11 mouse cellular contexts compared by ENCODE assay signal in genomic region chr9:29268583-29269276, GRCm38 (mm10).
A peak's percentile ranks its signal among the peaks of the same experiment; 100 is the strongest.
DNase-seq lines count a peak whose midpoint lies in the region; ATAC-seq lines count a peak whose summit lies in the region.
"Had no signal": no experiment of that assay in that cellular context is flagged by ENCODE, and none has a peak within 500 bp of the region (broad histone marks: within the 10 kb centered on the region; RNA-seq: fewer than 3 reads in every experiment).

No protein-coding gene starts in this region.

- H3K9ac ChIP-seq in heart, embryonic 14.5 days (ENCODE audit: low read length): no peak overlapping the region
- H3K9ac ChIP-seq: liver, postnatal 0 days had no signal

- H3K9me3 ChIP-seq in heart, embryonic 14.5 days (ENCODE audit: control insufficient read depth, low read length): no peaks in the 10 kb centered on the region

- no peak for ATAC-seq in heart, embryonic 14.5 days (ENCODE audit: insufficient number of reproducible peaks, insufficient read depth, low FRiP score, low read depth)
- ATAC-seq: liver, postnatal 0 days had no signal

- H3K27me3 ChIP-seq in heart, embryonic 14.5 days (ENCODE audit: control insufficient read depth, insufficient read depth, low read length): no peaks in the 10 kb centered on the region

- H3K4me1 ChIP-seq in heart, embryonic 14.5 days (ENCODE audit: control insufficient read depth in 2 of 2, insufficient read depth in 2 of 2, low read length in 2 of 2): peaks cover 11 to 35% of the 10 kb centered on the region in 2 experiments

- peak; percentile 27 for DNase-seq in gastrocnemius, postnatal 25 days
- no peak for DNase-seq in gastrocnemius, postnatal 14 days
- peak; percentile 8 for DNase-seq in left cerebral cortex, adult 11 months (ENCODE audit: low spot score)
- no peak for DNase-seq in left cerebral cortex, postnatal 4 days
- DNase-seq in cerebellum, adult 18-20 months: peak; percentile 65 to 69
- no peak for DNase-seq in spleen, postnatal 4 days (ENCODE audit: low spot score in 2 of 2)
- DNase-seq in retina, embryonic 14.5 days (ENCODE audit: low spot score): no peak
- DNase-seq: kidney, postnatal 4 days; liver, postnatal 0 days; thymus, adult 18-20 months had no signal

- WGBS in heart, embryonic 14.5 days: 35% methylated on average over 10 of the region's 10 CpGs

- H3K27ac ChIP-seq in heart, embryonic 14.5 days (replicated peaks in 1 of 2; ENCODE audit: control insufficient read depth in 1 of 2, insufficient read depth in 1 of 2, low read depth in 2 of 2, low read length in 2 of 2): peak overlapping the region; percentile 40 to 48

- H3K4me3 ChIP-seq in heart, embryonic 14.5 days (ENCODE audit: control insufficient read depth in 1 of 2, insufficient read depth in 1 of 2, low read depth in 1 of 2, low read length in 2 of 2): no peak overlapping the region

- H3K36me3 ChIP-seq in heart, embryonic 14.5 days (ENCODE audit: control insufficient read depth, insufficient read depth, low read length): no peaks in the 10 kb centered on the region

- intact Hi-C loops in gastrocnemius, postnatal 14 days (cut with DNase I; ENCODE audit: low total_unique reads): no loop called here
- intact Hi-C loops in left cerebral cortex, postnatal 4 days (cut with DNase I): no loop called here

- peak overlapping the region; percentile 21 for H3K4me2 ChIP-seq in heart, embryonic 14.5 days (ENCODE audit: low read length)

Comparison
In these comparisons a context has a peak if more than half of its experiments do, and no peak if none do; other contexts are left out.
1. DNase-seq: peak in gastrocnemius, postnatal 25 days (single experiment), left cerebral cortex, adult 11 months (single experiment) and cerebellum, adult 18-20 months (2 of 2); none in gastrocnemius, postnatal 14 days (single experiment), left cerebral cortex, postnatal 4 days (single experiment), spleen, postnatal 4 days (0 of 2) and retina, embryonic 14.5 days (single experiment).